Mouse (Mus musculus): ENCODE results near the gene Mrnip. TPM values are rescaled to one million over a fixed set of nuclear protein-coding genes. Genes with fewer than 3 reads are reported as not detected.

Mrnip gene
- total RNA-seq, 1 experiment, result 13.0 TPM

- H3K27ac ChIP-seq (ENCODE audit: insufficient read depth, low read depth, low read length, poor library complexity, severe bottlenecking), result no peak overlapping the region
- no peak overlapping the region for H3K4me3 ChIP-seq (ENCODE audit: insufficient read depth in 1 of 2, low read depth in 1 of 2, low read length in 2 of 2, poor library complexity in 1 of 2, severe bottlenecking in 1 of 2)
- H3K9ac ChIP-seq (ENCODE audit: insufficient read depth, low read depth, low read length, poor library complexity, severe bottlenecking), result no peak overlapping the region
- in situ Hi-C loops (cut with MboI; ENCODE audit: low sequenced_read_pairs in 2 of 2, unreplicated experiment in 2 of 2), result no loop called here
- no peaks in the 10 kb centered on the region for H3K9me3 ChIP-seq (ENCODE audit: control insufficient read depth, insufficient read depth, low read depth, low read length)
- peaks cover 0 to 22% of the 10 kb centered on the region in 2 experiments; a peak in 2 of 4 replicates for H3K4me1 ChIP-seq (ENCODE audit: control insufficient read depth in 2 of 2, insufficient read depth in 2 of 2, low read length in 2 of 2, poor library complexity in 1 of 2)
- TF ChIP-seq HCFC1 (IDR thresholded peaks at IDR 0.05; ENCODE audit: borderline replicate concordance, insufficient read depth, low read length) (no peak), CHD2 (IDR thresholded peaks at IDR 0.05; ENCODE audit: low read depth, low read length) (no peak), ZNF384 (IDR thresholded peaks at IDR 0.05; ENCODE audit: low read depth, low read length) (no peak), MAFK (IDR thresholded peaks at IDR 0.05; ENCODE audit: insufficient read depth, low read depth, low read length) (no peak), ZC3H11A (IDR thresholded peaks at IDR 0.05; ENCODE audit: borderline replicate concordance, low read depth, low read length) (no peak)
- H3K36me3 ChIP-seq (ENCODE audit: control insufficient read depth, insufficient read depth, low read length, poor library complexity, severe bottlenecking), result peaks cover 8% of the 10 kb centered on the region; the same call in 1 of the 2 replicates
- DNase-seq (ENCODE audit: low read depth, low spot score), result no peak
Observed at GRCm38 (mm10) chr11:50227736-50228135, 53.5 kb downstream of the Mrnip start.

- in situ Hi-C loops (cut with MboI; ENCODE audit: low sequenced_read_pairs in 2 of 2, unreplicated experiment in 2 of 2), result no loop called here
- Histone ChIP-seq H3K4me3 (ENCODE audit: insufficient read depth in 1 of 2, low read depth in 1 of 2, low read length in 2 of 2, poor library complexity in 1 of 2, severe bottlenecking in 1 of 2) (no peak overlapping the region), H3K27ac (ENCODE audit: insufficient read depth, low read depth, low read length, poor library complexity, severe bottlenecking) (no peak overlapping the region), H3K9ac (ENCODE audit: insufficient read depth, low read depth, low read length, poor library complexity, severe bottlenecking) (peak overlapping the region; percentile 23; the same call in 1 of the 2 replicates), H3K36me3 (ENCODE audit: control insufficient read depth, insufficient read depth, low read length, poor library complexity, severe bottlenecking) (peaks cover 12% of the 10 kb centered on the region), H3K4me1 (ENCODE audit: control insufficient read depth in 2 of 2, insufficient read depth in 2 of 2, low read length in 2 of 2, poor library complexity in 1 of 2) (peaks cover 0 to 22% of the 10 kb centered on the region in 2 experiments; a peak in 2 of 4 replicates), H3K9me3 (ENCODE audit: control insufficient read depth, insufficient read depth, low read depth, low read length) (no peaks in the 10 kb centered on the region)
- DNase-seq (ENCODE audit: low read depth, low spot score), result no peak
- TF ChIP-seq ZNF384 (IDR thresholded peaks at IDR 0.05; ENCODE audit: low read depth, low read length) (no peak), HCFC1 (IDR thresholded peaks at IDR 0.05; ENCODE audit: borderline replicate concordance, insufficient read depth, low read length) (no peak), ZC3H11A (IDR thresholded peaks at IDR 0.05; ENCODE audit: borderline replicate concordance, low read depth, low read length) (no peak), MAFK (IDR thresholded peaks at IDR 0.05; ENCODE audit: insufficient read depth, low read depth, low read length) (no peak), CHD2 (IDR thresholded peaks at IDR 0.05; ENCODE audit: low read depth, low read length) (no peak)
Observed at GRCm38 (mm10) chr11:50228772-50229171, 54.5 kb downstream of the Mrnip start.

- Histone ChIP-seq H3K4me1 (ENCODE audit: control insufficient read depth in 2 of 2, insufficient read depth in 2 of 2, low read length in 2 of 2, poor library complexity in 1 of 2) (peaks cover 0 to 18% of the 10 kb centered on the region in 2 experiments; a peak in 2 of 4 replicates), H3K9ac (ENCODE audit: insufficient read depth, low read depth, low read length, poor library complexity, severe bottlenecking) (no peak overlapping the region), H3K4me3 (ENCODE audit: insufficient read depth in 1 of 2, low read depth in 1 of 2, low read length in 2 of 2, poor library complexity in 1 of 2, severe bottlenecking in 1 of 2) (no peak overlapping the region), H3K36me3 (ENCODE audit: control insufficient read depth, insufficient read depth, low read length, poor library complexity, severe bottlenecking) (peaks cover 13% of the 10 kb centered on the region), H3K27ac (ENCODE audit: insufficient read depth, low read depth, low read length, poor library complexity, severe bottlenecking) (no peak overlapping the region), H3K9me3 (ENCODE audit: control insufficient read depth, insufficient read depth, low read depth, low read length) (no peaks in the 10 kb centered on the region)
- TF ChIP-seq CHD2 (IDR thresholded peaks at IDR 0.05; ENCODE audit: low read depth, low read length), result no peak
- no peak for TF ChIP-seq HCFC1 (IDR thresholded peaks at IDR 0.05; ENCODE audit: borderline replicate concordance, insufficient read depth, low read length)
- TF ChIP-seq ZC3H11A (IDR thresholded peaks at IDR 0.05; ENCODE audit: borderline replicate concordance, low read depth, low read length), result no peak
- TF ChIP-seq ZNF384 (IDR thresholded peaks at IDR 0.05; ENCODE audit: low read depth, low read length), result no peak
- no peak for DNase-seq (ENCODE audit: low read depth, low spot score)
- in situ Hi-C loops (cut with MboI; ENCODE audit: low sequenced_read_pairs in 2 of 2, unreplicated experiment in 2 of 2), result no loop called here
Observed at GRCm38 (mm10) chr11:50229252-50229910, 55.1 kb downstream of the Mrnip start.

GRCm38 (mm10) chr11:50230481-50231304 is 56.4 kb downstream of the Mrnip start:
- Histone ChIP-seq H3K9ac (ENCODE audit: insufficient read depth, low read depth, low read length, poor library complexity, severe bottlenecking) (no peak overlapping the region; the same call in 1 of the 2 replicates), H3K4me1 (ENCODE audit: control insufficient read depth in 2 of 2, insufficient read depth in 2 of 2, low read length in 2 of 2, poor library complexity in 1 of 2) (peaks cover 0 to 23% of the 10 kb centered on the region in 2 experiments; a peak in 2 of 4 replicates), H3K9me3 (ENCODE audit: control insufficient read depth, insufficient read depth, low read depth, low read length) (no peaks in the 10 kb centered on the region), H3K4me3 (ENCODE audit: insufficient read depth in 1 of 2, low read depth in 1 of 2, low read length in 2 of 2, poor library complexity in 1 of 2, severe bottlenecking in 1 of 2) (peak overlapping the region; percentile 32 to 48), H3K27ac (ENCODE audit: insufficient read depth, low read depth, low read length, poor library complexity, severe bottlenecking) (no peak overlapping the region), H3K36me3 (ENCODE audit: control insufficient read depth, insufficient read depth, low read length, poor library complexity, severe bottlenecking) (peaks cover 13% of the 10 kb centered on the region)
- DNase-seq (ENCODE audit: low read depth, low spot score), result no peak
- TF ChIP-seq CHD2 (IDR thresholded peaks at IDR 0.05; ENCODE audit: low read depth, low read length) (no peak), MAFK (IDR thresholded peaks at IDR 0.05; ENCODE audit: insufficient read depth, low read depth, low read length) (no peak), ZNF384 (IDR thresholded peaks at IDR 0.05; ENCODE audit: low read depth, low read length) (no peak), HCFC1 (IDR thresholded peaks at IDR 0.05; ENCODE audit: borderline replicate concordance, insufficient read depth, low read length) (no peak), ZC3H11A (IDR thresholded peaks at IDR 0.05; ENCODE audit: borderline replicate concordance, low read depth, low read length) (no peak)
- in situ Hi-C loops (cut with MboI; ENCODE audit: low sequenced_read_pairs in 2 of 2, unreplicated experiment in 2 of 2), result no loop called here
